Mouse (Mus musculus): ENCODE results near the gene Cysrt1.
A peak's percentile ranks its signal among the peaks of the same experiment; 100 is the strongest.

Gene Cysrt1

GRCm38 (mm10) chr2:25234050-25234449, 8.2 kb downstream of the Cysrt1 start, which contains the start of gene Slc34a3:
TSS of gene Slc34a3 (minus strand) at chr2:25234364.
- DNase-seq = peak; percentile 61 to 81

GRCm38 (mm10) chr2:25233421-25233820, 8.8 kb downstream of the Cysrt1 start:
- peak in 1 of 2 experiments; percentile 40 for DNase-seq

DNA sequence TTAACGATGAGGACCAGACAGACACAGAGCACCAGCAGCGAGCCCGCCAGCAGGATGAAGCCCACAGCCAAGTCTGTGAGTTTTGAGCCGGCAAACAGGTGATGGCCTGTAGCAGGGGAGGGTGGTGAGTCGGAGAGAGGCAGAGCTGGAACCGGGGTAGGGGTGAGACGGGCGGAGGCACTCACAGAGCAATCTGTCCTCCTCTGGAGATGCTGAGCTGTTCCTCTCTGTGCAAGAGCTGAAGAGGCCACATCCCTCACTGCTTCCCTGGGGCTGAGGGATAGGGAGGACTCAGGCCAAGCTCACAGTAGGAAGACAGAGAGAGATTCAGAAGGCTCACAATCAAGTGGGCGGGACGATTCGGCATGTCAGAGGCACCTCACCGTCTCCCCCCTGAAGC, 11.2 kb downstream of the Cysrt1 start:
- peak in 1 of 2 experiments; percentile 29 for DNase-seq

DNA sequence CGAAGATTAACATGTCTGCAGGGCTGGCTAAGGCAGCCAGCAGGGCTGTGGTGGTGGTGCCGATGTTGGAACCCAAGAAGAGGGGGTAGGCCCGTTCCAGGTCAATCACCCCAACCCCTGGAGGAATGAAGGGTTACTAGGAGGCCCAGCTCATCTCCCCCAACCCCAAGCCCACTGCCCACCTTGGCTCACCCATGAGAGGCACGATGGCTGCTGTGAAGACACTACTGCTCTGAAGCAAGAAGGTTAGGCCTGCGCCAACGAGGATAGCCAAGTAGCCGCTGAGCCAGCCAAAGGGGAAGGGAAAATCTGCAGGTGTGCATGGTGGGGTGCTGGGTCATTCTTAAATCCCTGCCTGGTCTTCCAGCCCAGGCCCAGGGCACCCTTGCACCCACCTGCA, 11.7 kb downstream of the Cysrt1 start:
- DNase-seq = peak in 1 of 2 experiments; percentile 34

DNA sequence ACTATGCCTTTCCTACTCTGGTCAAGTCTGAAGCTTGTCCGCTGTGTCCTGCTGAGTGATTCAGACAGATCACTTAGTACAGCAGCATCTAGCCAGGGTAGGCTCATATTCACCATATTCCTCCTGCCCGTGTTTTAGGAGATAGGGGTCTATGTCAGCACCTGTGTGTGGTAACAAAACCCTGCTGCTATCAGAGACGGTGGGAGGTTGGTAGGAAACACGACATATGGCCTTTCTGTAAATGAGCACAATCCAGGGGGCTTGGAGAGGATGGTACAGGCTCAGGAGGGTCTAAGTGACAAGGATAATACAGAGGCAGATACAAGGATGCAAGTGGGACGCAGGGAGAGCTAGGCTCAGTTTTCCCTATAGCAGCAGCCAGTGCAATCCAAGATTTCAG, 12.7 kb downstream of the Cysrt1 start:
- no peak for DNase-seq

DNA sequence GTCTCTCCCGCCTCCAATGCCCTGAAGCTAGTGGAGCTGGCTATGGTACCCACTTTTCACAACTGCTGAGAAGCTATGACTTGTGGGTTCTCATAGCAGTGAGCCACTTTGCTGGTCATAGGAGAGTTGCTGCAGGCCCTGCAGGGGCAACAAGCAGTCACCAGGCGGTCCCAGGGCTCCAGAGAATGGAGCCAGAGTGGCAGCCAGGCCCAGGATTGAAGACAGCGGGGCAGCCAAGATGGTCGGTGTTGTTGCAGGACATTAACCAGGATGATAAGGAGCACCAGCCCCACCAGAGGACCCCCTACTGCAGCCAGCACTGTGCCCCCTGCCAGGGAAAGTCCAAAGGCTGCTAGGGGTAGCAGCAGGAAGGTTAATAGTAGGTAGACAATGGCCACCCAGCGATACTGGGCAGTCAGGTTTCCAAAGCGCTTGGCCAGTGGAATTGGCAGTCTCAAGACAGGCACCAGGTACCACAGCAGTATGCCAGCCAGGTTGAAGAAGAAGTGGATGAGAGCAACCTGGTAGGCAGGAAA, 13.2 kb downstream of the Cysrt1 start:
- no peak for DNase-seq

DNA sequence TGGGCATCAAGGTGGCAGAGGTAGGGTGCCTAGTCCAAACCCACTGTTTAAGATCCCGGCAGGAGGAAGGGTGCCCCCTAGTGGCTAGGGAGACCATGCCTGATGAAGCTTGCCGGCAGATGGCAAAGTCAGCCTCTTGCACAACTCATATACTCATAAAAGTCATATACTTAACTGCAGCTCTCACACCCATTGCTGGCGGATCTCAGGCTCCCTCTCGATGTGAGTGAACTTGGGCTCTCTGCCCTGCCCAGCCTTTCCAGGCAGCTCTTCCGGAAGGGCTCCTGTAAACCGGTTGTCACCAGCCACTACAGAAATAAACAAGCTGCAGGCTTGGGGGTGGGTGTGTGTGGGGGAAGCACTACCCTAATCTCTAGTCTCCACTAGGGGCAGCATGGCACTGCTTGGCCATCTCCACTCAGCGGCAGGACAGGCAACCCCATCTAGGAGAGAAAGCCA, 13.8 kb downstream of the Cysrt1 start:
- DNase-seq = peak; percentile 93 to 95

DNA sequence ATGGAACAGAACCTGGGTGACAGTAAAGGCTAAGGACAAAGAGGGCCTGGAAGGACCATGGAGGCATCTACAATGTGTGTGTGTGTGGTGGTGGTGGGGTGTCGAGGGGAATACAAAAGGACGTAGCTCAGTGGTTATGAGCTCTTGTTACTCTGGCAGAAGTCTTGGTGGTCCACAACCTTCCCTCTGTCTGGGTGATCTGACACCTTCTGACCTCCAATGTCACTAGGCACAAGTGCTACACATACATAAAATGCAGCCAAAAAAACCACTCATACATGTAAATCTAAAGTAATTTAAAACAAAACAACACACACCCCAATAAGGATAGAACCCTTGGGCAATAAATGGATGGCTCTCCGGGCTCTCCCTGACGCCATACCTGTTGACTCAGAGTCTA, 14.8 kb downstream of the Cysrt1 start:
- no peak for DNase-seq

- DNase-seq = peak in 1 of 2 experiments; percentile 43
These were observed 15.4 kb downstream of the Cysrt1 start for GRCm38 (mm10) chr2:25226864-25227263.

DNA sequence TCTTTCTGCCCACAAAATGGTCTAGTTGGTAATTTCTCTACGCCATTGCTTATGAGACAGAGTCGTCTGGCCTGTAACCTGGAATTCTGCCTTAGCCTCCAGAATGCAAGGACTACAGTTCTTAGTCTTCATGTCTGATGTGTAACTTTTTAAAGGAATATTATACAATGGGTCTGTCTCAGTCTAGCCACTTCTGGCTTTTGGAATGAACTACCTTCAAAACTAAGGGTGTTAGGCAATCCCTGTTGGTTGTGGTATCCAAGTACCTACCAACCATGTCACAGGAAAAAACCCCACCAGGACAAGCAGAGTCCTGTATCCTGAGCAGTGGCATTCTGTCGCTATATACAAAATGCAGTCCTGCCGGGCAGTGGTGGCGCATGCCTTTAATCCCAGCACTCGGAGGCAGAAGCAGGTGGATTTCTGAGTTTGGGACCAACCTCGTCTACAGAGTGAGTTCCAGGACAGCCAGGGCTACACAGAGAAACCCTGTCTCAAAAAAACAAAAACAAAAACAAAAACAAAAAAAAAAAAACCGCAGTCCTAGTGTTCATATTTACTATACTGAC, 16.4 kb downstream of the Cysrt1 start:
- DNase-seq = no peak

DNA sequence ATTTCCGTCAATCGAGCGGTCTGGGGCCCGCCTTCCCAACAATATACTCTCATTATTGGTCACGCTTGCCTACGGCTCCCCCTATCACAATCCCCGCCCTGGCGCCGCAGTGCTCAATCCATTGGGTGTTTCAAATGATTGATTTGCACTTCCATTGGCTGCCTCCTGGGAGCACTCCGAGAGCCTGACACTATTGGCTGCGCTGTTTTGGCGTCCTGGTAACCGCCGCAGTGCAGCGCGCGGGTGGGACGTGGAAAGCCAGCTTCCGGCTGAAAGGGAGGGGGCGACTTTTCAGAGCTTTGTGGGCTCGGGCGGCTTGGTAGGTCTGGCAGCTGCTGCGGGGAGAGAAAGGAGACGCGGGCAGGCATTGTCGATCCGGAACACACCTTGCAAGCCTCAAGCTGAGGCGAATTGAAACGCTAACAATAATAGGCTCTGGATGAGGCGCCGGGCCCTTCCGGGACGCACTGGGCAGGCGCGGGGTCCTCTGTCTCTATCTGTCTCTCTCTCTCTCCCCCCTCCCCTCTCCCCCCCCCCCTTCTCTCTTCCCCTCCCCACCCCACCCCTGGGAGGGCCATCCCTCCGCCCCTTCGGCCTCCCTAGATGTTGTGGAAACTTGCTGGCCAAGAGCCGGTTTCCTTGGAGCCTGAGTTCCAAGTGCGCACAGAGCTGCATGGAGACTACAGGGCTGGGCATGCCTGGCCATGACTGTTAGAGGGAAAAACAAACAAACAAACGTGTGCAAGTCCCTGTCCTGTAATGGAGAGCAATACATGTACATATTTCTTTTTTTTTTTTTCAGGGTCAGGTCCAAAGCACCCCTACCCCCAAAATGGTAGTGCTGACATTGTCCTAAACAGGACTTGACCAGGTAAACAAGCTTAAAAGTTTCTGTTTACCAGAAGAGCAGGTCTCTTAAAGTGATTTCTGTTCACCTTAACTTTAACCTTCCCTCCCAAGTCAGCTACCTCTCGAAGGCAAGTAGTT, 17.2 kb downstream of the Cysrt1 start:
- peak; percentile 98 to 100 for DNase-seq

DNA sequence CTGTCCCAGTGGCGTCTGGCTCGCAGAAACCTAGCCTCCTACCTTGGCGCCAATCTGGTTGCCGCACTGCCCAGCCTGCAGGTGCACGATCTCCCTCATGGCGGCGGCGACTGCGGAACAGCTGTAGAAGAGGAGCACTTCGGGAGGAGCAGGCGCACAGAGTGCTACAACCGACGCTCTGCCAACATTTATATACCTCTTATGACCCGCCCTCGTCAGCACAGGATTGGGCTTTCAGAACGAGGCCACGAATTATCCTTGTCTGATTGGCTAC, 17.8 kb downstream of the Cysrt1 start, which contains the start of gene Tubb4b:
Gene Tubb4b (minus strand): TSS at position 211 of the 274 bp plus-strand sequence.
- no peak for DNase-seq

- peak; percentile 81 to 94 for DNase-seq
These were observed 18.4 kb downstream of the Cysrt1 start for GRCm38 (mm10) chr2:25223681-25224491.

GRCm38 (mm10) chr2:25221331-25221772, 20.9 kb downstream of the Cysrt1 start:
- no peak for DNase-seq

GRCm38 (mm10) chr2:25218445-25218844, 23.8 kb downstream of the Cysrt1 start, which contains the start of gene Fam166a:
TSS of gene Fam166a (plus strand) at chr2:25218745.
- no peak for DNase-seq

GRCm38 (mm10) chr2:25217666-25218065, 24.6 kb downstream of the Cysrt1 start:
- no peak for DNase-seq

GRCm38 (mm10) chr2:25214444-25214843, 27.8 kb downstream of the Cysrt1 start, which contains the start of gene Stpg3:
TSS of gene Stpg3 (minus strand) at chr2:25214637.
- peak; percentile 55 to 84 for DNase-seq

DNA sequence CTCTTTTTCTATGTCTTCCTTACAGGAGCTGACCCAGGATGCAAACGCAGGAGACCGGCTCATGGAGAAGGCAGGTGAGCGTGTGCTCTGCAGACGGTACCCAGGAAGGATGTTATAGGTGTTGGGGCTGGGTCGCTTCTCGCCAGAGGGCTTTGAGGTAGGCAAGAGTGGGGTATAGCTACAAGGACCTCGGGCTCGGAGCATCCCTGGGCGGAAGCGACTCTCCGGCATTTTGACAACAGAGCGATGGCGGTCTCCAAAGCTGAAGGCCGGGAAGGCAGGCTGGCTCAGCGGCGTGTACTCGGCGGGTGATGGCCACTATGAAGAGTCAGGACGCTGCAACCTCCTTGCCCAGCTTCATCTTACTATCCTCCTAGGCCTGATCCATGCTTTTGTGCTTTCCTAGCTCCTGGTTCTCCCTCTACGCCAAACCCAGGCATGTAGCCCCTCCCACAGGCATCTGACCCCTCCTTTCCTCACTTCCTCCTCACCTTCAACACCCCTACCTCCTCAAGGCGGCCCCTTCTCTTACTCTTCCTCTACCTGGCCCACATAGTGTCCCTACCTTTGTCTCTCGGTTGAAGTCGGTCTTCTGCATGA, 28.9 kb downstream of the Cysrt1 start:
- DNase-seq = peak in 1 of 2 experiments; percentile 32

DNA sequence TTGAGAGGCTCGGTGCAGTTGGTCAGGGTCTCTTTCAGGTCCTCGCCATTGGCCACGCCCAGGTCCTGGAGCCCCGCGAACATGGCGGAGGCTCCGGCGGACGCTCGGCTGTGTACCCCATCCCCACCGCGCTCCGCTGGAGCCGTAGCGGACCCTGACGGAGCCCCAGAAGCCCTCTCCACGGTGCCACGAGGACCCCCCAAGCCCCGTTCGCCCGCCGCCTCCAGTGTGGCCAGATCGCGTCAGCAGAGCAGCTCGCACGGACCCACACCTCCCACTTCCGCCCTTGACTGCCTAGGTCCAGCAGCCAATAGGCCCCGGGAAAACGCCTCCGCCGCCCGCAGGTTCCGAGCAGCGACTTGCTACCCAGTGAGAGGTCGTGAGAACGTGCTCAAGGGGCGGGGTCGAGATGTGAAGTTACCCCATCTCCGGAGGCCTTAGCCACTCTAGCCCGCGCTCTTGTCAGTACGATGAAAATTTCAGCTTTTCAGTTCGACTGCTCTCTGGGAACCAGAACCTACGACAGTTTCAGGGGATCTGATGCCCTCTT, 31.1 kb downstream of the Cysrt1 start, which contains the start of gene Nelfb:
Gene Nelfb (minus strand): TSS at position 369 of the 550 bp plus-strand sequence.
- DNase-seq = peak; percentile 92 to 96

- no peak for DNase-seq
These were observed 31.6 kb downstream of the Cysrt1 start for GRCm38 (mm10) chr2:25210686-25211085.

DNA sequence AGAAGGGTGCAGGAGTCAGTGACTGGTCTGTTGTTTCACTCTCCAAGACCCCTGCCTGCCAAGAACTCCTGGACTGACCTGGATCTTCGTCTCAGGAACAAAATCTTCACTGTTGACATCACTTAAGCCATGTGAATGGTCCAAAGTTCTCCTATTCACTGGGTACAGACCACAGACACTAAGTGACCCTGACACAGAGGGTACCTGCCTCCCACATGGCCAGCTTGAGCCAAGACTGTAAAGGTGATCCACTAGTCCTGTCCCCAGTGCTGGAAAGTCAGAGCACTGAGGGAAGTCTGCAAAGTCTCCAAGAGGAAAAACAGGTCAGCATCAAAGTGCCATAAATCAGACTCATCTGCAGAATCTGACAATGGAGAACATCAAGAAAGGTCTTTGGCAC, 34.7 kb downstream of the Cysrt1 start:
- DNase-seq = peak in 1 of 2 experiments; percentile 55
